Mouse (Mus musculus) G1E (cell line): ENCODE data around the gene Tmem120a. TPM values are rescaled to one million over a fixed set of nuclear protein-coding genes. Genes with fewer than 3 reads are reported as not detected.

ENCODE experiments used
- ATAC-seq: 2 replicates; pipeline ENCODE4 v1.8.0; 2016; ENCODE audit warnings: mild to moderate bottlenecking; ENCODE audit not compliant: insufficient number of reproducible peaks, poor library complexity, low FRiP score, severe bottlenecking; ENCODE audit errors: extremely low read depth
- DNase-seq: peaks from one replicate; pipeline ENCODE4 v3.0.0; 2012; ENCODE audit warnings: low spot score
- H3K27me3 ChIP-seq: 2 replicates; pipeline ENCODE4 v1.6.1; 2012; ENCODE audit warnings: mild to moderate bottlenecking, low read length, inconsistent platforms; ENCODE audit not compliant: insufficient read depth
- H3K36me3 ChIP-seq: replicated peaks from 2 replicates; pipeline ENCODE3; 2012; ENCODE audit warnings: mild to moderate bottlenecking, inconsistent platforms
- H3K4me1 ChIP-seq: 2 replicates; pipeline ENCODE4 v1.6.1; 2012; ENCODE audit warnings: low read depth, low read length, inconsistent platforms, mixed read lengths; ENCODE audit not compliant: insufficient read depth
- H3K4me3 ChIP-seq: 2 replicates; pipeline ENCODE4 v1.5.1; 2012; ENCODE audit warnings: low read depth, mild to moderate bottlenecking, inconsistent platforms, low read length, moderate library complexity, mixed read lengths
- H3K9me3 ChIP-seq: replicated peaks from 2 replicates; pipeline ENCODE4 v1.6.1; 2012; ENCODE audit warnings: inconsistent platforms
- CTCF ChIP-seq: IDR thresholded peaks from 2 replicates; pipeline ENCODE4 v1.5.1; 2012; ENCODE audit warnings: low read depth, low read length, inconsistent platforms, mixed read lengths
- GATA1 ChIP-seq: IDR thresholded peaks from 2 replicates; pipeline ENCODE4 v1.6.1; 2012; ENCODE audit warnings: borderline replicate concordance, low read length, inconsistent platforms, mixed read lengths
- GATA2 ChIP-seq: IDR thresholded peaks from 2 replicates; pipeline ENCODE4 v1.6.1; 2012; ENCODE audit warnings: low read depth, low read length, inconsistent platforms, borderline replicate concordance
- POLR2AphosphoS5 ChIP-seq: IDR thresholded peaks from 2 replicates; pipeline ENCODE4 v1.6.1; 2012; ENCODE audit warnings: low read depth, low read length, inconsistent platforms; ENCODE audit not compliant: insufficient replicate concordance
- TAL1 ChIP-seq: conservative IDR thresholded peaks from 2 replicates; pipeline ENCODE4 v1.6.1; 2012; ENCODE audit warnings: low read depth, low read length, inconsistent platforms, mixed read lengths
- polyA plus RNA-seq: library from polyadenylated mRNA; stranded (reverse); fragments of >175 nt; gene quantifications from 2 replicates; pipeline ENCODE4 v1.2.3, GENCODE M21; 2012
- total RNA-seq, 2 experiments: library from RNA; stranded (forward) in 1 of 2; stranded (reverse) in 1 of 2; fragments of 200-1000 nt in 1 of 2; fragments of >200 nt in 1 of 2; fragmentation: Nextera tagmentation in 1 of 2; gene quantifications; 2 replicates each; pipeline ENCODE4 v1.2.3; 2014 to 2017

The Tmem120a gene
- total RNA-seq (2014; fragmentation: Nextera tagmentation) = 8.5 and 17.8 TPM in 2 replicates
- total RNA-seq (2017) = 17.3 and 18.0 TPM in 2 replicates
- 13.3 and 14.2 TPM in 2 replicates for polyA plus RNA-seq

GRCm38 (mm10) chr5:135743741-135744609 is at the start of gene Tmem120a:
TSS of gene Tmem120a (minus strand) at chr5:135744448.
- H3K27me3 ChIP-seq = peaks cover 16% of the 10 kb centered on the region

GRCm38 (mm10) chr5:135782901-135783300 is 38.7 kb upstream of the Tmem120a start:
- Histone ChIP-seq H3K4me3 (no peak overlapping the region), H3K36me3 (peaks cover 81% of the 10 kb centered on the region), H3K4me1 (peaks cover 55% of the 10 kb centered on the region), H3K27me3 (no peaks in the 10 kb centered on the region), H3K9me3 (no peaks in the 10 kb centered on the region)
- TF ChIP-seq TAL1 (no peak), POLR2AphosphoS5 (no peak), CTCF (no peak), GATA1 (no peak), GATA2 (no peak)
- DNase-seq (no peak), ATAC-seq (no peak)

More at GRCm38 (mm10) chr5:135743741-135744609, at the start of gene Tmem120a:
- DNase-seq (peak; percentile 97), ATAC-seq (peak; percentile 91)
- Histone ChIP-seq H3K36me3 (peaks cover 25% of the 10 kb centered on the region), H3K9me3 (0 out of 2 replicates have a peak, but pooled peaks cover 3% of the 10 kb centered on the region), H3K4me1 (peaks cover 19% of the 10 kb centered on the region), H3K4me3 (peak within 1 kb of the TSS; percentile 82)
- TF ChIP-seq GATA2 = no peak
- no peak for TF ChIP-seq CTCF
- TF ChIP-seq GATA1 = no peak
- no peak for TF ChIP-seq TAL1
- TF ChIP-seq POLR2AphosphoS5 = no peak

DNA sequence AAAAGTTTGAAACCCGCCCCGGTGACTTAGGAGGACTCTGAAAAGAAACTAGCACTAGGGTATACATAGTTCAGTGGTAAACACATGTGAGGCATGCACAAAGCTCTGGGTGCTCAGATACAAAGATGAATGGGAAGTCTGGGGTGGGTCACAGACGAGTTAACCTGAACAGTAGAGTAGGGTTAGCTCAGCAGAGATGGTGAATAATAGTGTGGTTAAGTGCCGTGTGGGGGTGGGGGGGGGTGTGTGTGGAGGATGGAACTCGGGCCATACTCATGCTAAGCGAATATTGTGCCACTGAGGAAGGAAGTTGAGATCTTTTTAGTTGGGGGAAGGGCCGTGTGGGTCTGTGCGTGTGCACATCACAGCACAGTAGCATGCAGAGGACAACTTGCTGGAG is 36.1 kb upstream of the Tmem120a start:
- Histone ChIP-seq H3K27me3 (no peaks in the 10 kb centered on the region), H3K4me3 (peak overlapping the region; percentile 91), H3K36me3 (peaks cover 59% of the 10 kb centered on the region), H3K4me1 (peaks cover 59% of the 10 kb centered on the region), H3K9me3 (no peaks in the 10 kb centered on the region)
- TF ChIP-seq CTCF (no peak), TAL1 (no peak), POLR2AphosphoS5 (no peak), GATA1 (no peak), GATA2 (no peak)
- DNase-seq = no peak
- no peak for ATAC-seq

DNA sequence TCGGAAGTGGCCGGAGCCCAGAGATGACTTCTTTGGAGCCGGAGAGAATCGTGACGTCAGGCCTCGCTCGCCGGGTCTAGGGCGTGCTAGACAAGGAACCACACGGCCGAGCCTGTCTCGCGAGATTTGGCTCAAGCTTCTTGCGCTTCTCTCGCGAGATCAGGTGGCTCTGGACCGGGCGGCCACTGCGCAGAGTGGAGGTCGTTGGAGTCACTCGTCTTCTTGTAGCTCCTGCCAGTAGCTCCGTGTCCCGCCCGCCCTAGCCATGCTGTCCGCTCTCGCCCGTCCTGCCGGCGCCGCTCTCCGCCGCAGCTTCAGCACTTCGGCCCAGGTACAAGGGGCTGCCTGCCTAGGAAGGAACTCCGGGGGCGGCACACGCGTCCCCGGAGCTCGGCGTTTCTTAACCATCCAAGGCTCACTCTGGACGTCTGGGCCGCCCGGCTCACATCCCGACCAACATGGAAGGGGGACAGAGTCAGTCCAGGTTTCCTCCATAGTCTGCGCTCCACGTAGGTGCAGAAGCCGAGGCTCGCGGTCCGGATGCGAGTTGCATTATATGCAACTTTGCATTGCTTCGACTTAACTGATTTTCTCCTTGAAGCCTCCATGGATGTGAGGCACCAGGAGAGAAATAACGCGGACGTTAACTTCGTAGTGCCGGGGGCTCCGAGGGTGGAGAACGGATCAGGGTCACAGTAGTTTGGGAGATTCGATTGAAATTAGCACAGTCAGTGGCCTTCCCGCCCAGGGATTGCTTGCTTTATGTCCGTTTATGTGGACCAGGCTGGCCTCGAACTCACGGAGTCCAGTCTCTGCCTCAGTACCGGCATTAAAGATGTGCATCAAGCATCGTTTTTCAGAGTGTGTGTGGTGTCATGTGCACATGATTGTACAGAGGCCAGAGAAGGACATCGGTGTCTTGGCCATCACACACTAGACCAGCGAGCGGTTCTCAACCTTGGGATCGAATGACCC is 34.5 kb upstream of the Tmem120a start, which contains the start of gene Mdh2:
Gene Mdh2 (plus strand): TSS at position 10 of the 975 bp plus-strand sequence.
- Histone ChIP-seq H3K4me1 (peaks cover 54% of the 10 kb centered on the region), H3K4me3 (peak within 1 kb of the TSS; percentile 91), H3K36me3 (peaks cover 43% of the 10 kb centered on the region), H3K9me3 (no peaks in the 10 kb centered on the region), H3K27me3 (peaks cover 5% of the 10 kb centered on the region; the same call in 1 of the 2 replicates)
- ATAC-seq = peak; percentile 90
- no peak for TF ChIP-seq GATA1
- no peak for TF ChIP-seq POLR2AphosphoS5
- TF ChIP-seq TAL1 = no peak
- TF ChIP-seq GATA2 = no peak
- TF ChIP-seq CTCF = no peak
- peak; percentile 98 for DNase-seq

DNA sequence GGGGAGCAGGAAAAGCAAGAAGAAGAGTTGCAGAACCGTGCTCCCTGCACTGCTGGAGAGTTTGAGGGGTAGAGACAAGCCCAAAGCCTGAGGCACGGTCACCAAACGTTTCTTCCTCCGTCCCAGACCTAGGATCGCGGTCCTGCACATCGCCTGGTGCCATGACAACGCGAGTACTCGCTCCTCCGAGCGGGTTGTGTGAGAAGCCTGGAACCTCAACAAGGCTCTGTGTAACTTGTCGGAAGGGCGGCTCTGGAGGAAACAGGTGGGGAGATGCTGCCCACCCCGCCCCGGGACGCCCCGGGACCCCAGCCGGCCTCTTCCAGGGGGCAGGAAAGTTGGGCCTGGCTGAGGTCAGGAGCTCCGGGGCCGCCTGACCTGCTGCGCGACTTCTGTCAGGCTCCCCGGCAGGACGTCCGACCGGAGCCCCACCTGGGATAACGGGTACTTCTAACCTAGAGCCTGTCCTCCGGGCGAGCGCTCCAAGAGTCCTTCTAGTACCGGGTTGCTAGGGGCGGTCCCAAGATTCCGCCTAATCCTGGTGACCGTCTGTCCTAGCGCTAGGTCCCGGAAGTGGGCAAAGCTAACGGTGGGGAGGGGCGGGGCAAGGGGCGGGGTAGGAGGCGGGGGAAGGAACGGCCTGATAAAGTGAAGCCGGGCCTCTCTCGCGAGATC is 33.7 kb upstream of the Tmem120a start, which contains the start of gene Styxl1:
Gene Styxl1 (minus strand): TSS at position 590 of the 675 bp plus-strand sequence.
- Histone ChIP-seq H3K9me3 (no peaks in the 10 kb centered on the region), H3K36me3 (peaks cover 35% of the 10 kb centered on the region), H3K4me3 (peak within 1 kb of the TSS; percentile 91), H3K4me1 (peaks cover 49% of the 10 kb centered on the region), H3K27me3 (peaks cover 8% of the 10 kb centered on the region)
- peak; percentile 48 for DNase-seq
- no peak for ATAC-seq
- TF ChIP-seq GATA1 = no peak
- TF ChIP-seq CTCF = no peak
- TF ChIP-seq POLR2AphosphoS5 = no peak
- TF ChIP-seq GATA2 = no peak
- no peak for TF ChIP-seq TAL1
